Mouse (Mus musculus) neural tube, embryonic 12.5 days (tissue): ENCODE data around the gene Lyrm9. TPM values are rescaled to one million over a fixed set of nuclear protein-coding genes. Genes with fewer than 3 reads are reported as not detected.

Source experiments
- polyA plus RNA-seq: library from polyadenylated mRNA; unstranded; fragments of >200 nt; fragmentation: Nextera tagmentation; extraction: Ambion mirVana; gene quantifications from 2 replicates; pipeline ENCODE4 v1.2.1, GENCODE M21; 2016

The Lyrm9 gene
- polyA plus RNA-seq, 1 experiment from 2014 or later = 22.0 TPM

Other genes starting within 250 kb of the Lyrm9 start
- gene Nlk, start 129.2 kb upstream of the Lyrm9 start, polyA plus RNA-seq = 24.7 and 28.2 TPM in 2 replicates
- gene Ccnq, start 74.9 kb upstream of the Lyrm9 start, polyA plus RNA-seq = 31.3 and 35.3 TPM in 2 replicates
- gene Nos2, start 94.2 kb downstream of the Lyrm9 start, polyA plus RNA-seq = 0.56 and 1.2 TPM in 2 replicates
- 7.9 and 10.3 TPM in 2 replicates for gene Lgals9, start 158.4 kb downstream of the Lyrm9 start, polyA plus RNA-seq